Mouse (Mus musculus) kidney, embryonic 16.5 days (tissue): ENCODE data around the gene Lmtk3. TPM values are rescaled to one million over a fixed set of nuclear protein-coding genes. Genes with fewer than 3 reads are reported as not detected.
A peak's percentile ranks its signal among the peaks of the same experiment; 100 is the strongest.

Experiments used
- ATAC-seq: fragments of 200-750 bp; cut with Nextera tagmentation; 2 replicates; pipeline ENCODE4 v1.8.0; 2017; ENCODE audit warnings: moderate TSS enrichment; ENCODE audit not compliant: low FRiP score, low TSS enrichment
- H3K27ac ChIP-seq: fragments of 300-500 bp; sonication (generic); 2 replicates; pipeline ENCODE4 v1.5.1; 2014; ENCODE audit warnings: low read length
- H3K27me3 ChIP-seq: fragments of 300-500 bp; sonication (generic); 2 replicates; pipeline ENCODE4 v1.6.1; 2014; ENCODE audit warnings: low read length, control low read depth, mixed read lengths; ENCODE audit not compliant: insufficient read depth
- H3K36me3 ChIP-seq: fragments of 300-500 bp; sonication (generic); 2 replicates; pipeline ENCODE4 v1.6.1; 2014; ENCODE audit warnings: low read length, control low read depth, mixed read lengths; ENCODE audit not compliant: insufficient read depth
- H3K4me1 ChIP-seq: fragments of 300-500 bp; sonication (generic); 2 replicates; pipeline ENCODE4 v1.6.1; 2014; ENCODE audit warnings: low read length, control low read depth, mixed read lengths; ENCODE audit not compliant: insufficient read depth
- H3K4me2 ChIP-seq: fragments of 300-500 bp; sonication (generic); replicated peaks from 2 replicates; pipeline ENCODE4 v1.6.1; 2014; ENCODE audit warnings: low read depth, low read length
- H3K4me3 ChIP-seq: fragments of 300-500 bp; sonication (generic); 2 replicates; pipeline ENCODE4 v1.5.1; 2014; ENCODE audit warnings: mild to moderate bottlenecking, low read length
- H3K9ac ChIP-seq: fragments of 300-500 bp; sonication (generic); replicated peaks from 2 replicates; pipeline ENCODE4 v1.6.1; 2014; ENCODE audit warnings: low read length
- H3K9me3 ChIP-seq: fragments of 300-500 bp; sonication (generic); 2 replicates; pipeline ENCODE4 v1.6.1; 2016; ENCODE audit warnings: low read length, control low read depth
- WGBS: fragments of 180-500 bp; shearing (Covaris S2); extraction: QIAGEN DNeasy Blood & Tissue Kit; methylation state at CpG from one replicate; pipeline ENCODE4 v1.1.7; 2014; 5-methylcytosine and 5-hydroxymethylcytosine counted together
- polyA plus RNA-seq: library from polyadenylated mRNA; unstranded; fragments of >200 nt; fragmentation: Nextera tagmentation; extraction: Ambion mirVana; gene quantifications from 2 replicates; pipeline ENCODE4 v1.2.1, GENCODE M21; 2015

Gene Lmtk3
- polyA plus RNA-seq, 1 experiment from 2014 or later: 1.3 TPM

DNA sequence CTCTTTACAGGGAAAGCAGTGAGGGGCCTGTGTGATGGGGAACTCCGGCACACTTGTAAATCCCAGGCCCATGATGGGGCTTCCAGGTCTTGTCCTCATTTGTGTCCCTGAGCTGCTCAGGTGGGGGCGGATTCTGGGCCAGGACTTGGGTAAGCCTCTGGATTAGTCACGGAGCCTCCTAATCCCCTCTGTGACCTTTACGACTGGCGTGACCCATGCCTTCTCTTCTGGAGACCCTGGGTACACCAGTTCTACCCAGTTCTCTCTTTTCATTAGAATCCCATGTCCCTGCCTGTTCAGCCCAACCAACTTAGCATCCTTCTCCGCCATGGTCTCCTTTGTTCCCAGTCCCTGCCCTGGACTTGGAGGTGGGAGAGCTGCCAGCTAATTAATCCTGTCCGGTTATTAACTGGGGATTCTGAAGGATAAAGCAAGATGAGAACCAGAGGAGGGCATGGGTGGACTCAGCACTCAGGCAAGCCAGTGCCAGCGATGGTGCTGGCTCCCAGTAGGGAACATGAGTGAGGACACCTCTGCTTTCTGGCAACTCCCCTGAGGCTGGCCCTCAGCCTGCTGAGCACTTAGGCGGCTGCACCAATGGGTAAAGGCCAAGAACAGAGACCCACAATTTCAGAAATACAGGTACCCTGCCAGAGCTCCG lies 31.9 kb downstream of the Lmtk3 start:
- 60% methylated on average over 10 of the region's 10 CpGs for WGBS
- ATAC-seq: no peak
- no peak overlapping the region; the same call in 1 of the 2 replicates for H3K9ac ChIP-seq
- peaks cover 24% of the 10 kb centered on the region for H3K36me3 ChIP-seq
- no peak overlapping the region for H3K27ac ChIP-seq
- H3K27me3 ChIP-seq: no peaks in the 10 kb centered on the region
- no peaks in the 10 kb centered on the region for H3K9me3 ChIP-seq
- peaks cover 23% of the 10 kb centered on the region for H3K4me1 ChIP-seq
- H3K4me3 ChIP-seq: no peak overlapping the region; the same call in 1 of the 2 replicates
- peak overlapping the region; percentile 62 for H3K4me2 ChIP-seq

DNA sequence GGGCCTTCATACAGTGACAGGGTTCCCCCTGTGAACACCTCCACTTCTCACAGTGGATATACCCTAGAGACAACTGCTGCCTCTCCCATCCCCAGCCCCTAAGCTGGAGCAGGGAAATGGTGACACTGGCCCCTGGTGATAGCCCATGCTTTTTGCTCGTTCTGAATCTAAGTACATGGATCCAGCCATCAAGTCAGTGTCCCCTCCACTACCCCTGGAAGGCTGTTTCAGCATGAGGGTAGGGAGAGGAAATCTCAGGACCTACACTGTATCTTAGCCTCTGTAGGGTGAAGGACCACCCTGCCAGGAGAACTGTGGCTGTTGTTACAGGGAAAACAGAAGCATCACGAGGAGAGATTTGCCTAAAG lies 32.4 kb downstream of the Lmtk3 start:
- Histone ChIP-seq H3K36me3 (peaks cover 19% of the 10 kb centered on the region), H3K4me3 (no peak overlapping the region), H3K4me1 (peaks cover 23% of the 10 kb centered on the region), H3K27ac (no peak overlapping the region), H3K9ac (no peak overlapping the region), H3K27me3 (no peaks in the 10 kb centered on the region), H3K4me2 (no peak overlapping the region), H3K9me3 (no peaks in the 10 kb centered on the region)
- no peak for ATAC-seq
- 80% methylated on average over 2 of the region's 2 CpGs for WGBS

DNA sequence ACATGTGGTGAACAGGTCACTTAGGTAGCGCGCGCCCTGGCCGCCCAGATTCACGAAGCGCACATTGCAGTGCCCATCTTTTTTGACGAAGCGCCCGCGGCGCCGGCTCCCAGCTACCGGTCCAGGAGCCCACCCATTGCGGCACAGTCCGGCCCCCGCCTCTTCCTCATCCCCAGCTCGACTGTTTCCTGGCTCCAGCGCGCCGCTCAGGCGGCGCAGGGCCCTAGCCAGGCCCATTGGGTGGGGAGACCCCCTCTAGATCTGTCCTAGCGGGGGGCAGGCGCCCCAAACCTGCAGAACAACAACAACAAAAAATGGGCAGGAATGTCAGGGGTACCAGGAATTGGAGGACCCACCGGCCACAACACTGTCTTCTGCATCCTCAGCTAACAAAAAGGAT lies 36.3 kb downstream of the Lmtk3 start:
- Histone ChIP-seq H3K36me3 (peaks cover 17% of the 10 kb centered on the region), H3K4me2 (peak overlapping the region; percentile 45), H3K9ac (0 out of 2 replicates have a peak overlapping the region, but pooled peaks have one; percentile 15), H3K27me3 (no peaks in the 10 kb centered on the region), H3K4me1 (peaks cover 8% of the 10 kb centered on the region), H3K9me3 (no peaks in the 10 kb centered on the region), H3K27ac (no peak overlapping the region), H3K4me3 (peak overlapping the region; percentile 23)
- ATAC-seq: peak; percentile 37; the same call in 1 of the 2 replicates
- 12% methylated on average over 25 of the region's 25 CpGs for WGBS

DNA sequence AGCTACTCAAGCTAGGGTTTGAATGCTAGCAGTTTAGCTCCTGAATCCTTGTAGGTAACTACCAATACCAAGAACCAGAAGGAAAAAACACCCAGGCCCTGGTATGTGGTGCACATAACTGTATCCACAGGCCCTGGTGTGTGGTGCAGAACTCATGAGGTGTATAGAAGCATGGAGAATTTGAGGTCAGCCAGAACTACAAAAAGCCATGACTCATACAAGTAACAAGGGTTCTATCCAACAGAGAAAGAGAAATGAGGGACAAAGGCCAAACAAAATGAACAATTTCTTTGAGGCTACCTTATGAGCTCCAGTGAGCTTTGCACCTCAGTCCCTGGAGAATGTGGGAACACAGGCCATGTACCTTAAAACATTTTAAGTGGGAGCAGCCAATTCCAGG lies 37.4 kb downstream of the Lmtk3 start:
- 0 out of 2 replicates have a peak, but pooled peaks cover 3% of the 10 kb centered on the region for H3K4me1 ChIP-seq
- H3K9ac ChIP-seq: no peak overlapping the region
- peaks cover 27% of the 10 kb centered on the region for H3K36me3 ChIP-seq
- ATAC-seq: no peak
- no peak overlapping the region for H3K27ac ChIP-seq
- no peak overlapping the region for H3K4me3 ChIP-seq
- no peak overlapping the region for H3K4me2 ChIP-seq
- no peaks in the 10 kb centered on the region for H3K27me3 ChIP-seq
- H3K9me3 ChIP-seq: no peaks in the 10 kb centered on the region

DNA sequence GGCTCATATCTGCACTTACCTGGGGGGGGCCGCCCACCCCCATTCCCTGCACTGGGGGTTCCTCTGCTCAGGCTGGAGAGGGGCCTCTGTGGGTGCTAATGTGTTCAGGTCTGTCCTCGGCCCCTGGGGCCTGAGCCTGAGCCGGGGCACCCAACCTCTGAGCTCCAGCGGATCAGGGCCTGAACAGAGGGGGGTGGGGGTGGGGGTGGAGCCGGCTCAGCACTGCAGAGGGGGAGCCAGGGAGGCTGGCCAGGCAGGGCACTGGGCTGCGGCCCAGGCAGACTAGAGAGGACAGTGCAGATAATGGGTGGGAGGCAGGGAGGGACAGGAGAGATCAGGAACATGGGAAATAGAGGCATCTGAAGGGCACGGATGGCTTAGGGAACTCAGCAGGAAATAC lies 41.1 kb downstream of the Lmtk3 start, which contains the start of gene Kcnj14:
Gene Kcnj14, minus strand, starts transcription at position 185 of the 400 bp plus-strand sequence.
- Histone ChIP-seq H3K9ac (no peak within 1 kb of the TSS), H3K4me3 (no peak within 1 kb of the TSS), H3K27me3 (no peaks in the 10 kb centered on the region), H3K27ac (no peak within 1 kb of the TSS), H3K4me1 (peaks cover 5% of the 10 kb centered on the region), H3K9me3 (no peaks in the 10 kb centered on the region), H3K36me3 (peaks cover 59% of the 10 kb centered on the region), H3K4me2 (no peak within 1 kb of the TSS)
- WGBS: 69% methylated on average over 6 of the region's 7 CpGs
- no peak for ATAC-seq

DNA sequence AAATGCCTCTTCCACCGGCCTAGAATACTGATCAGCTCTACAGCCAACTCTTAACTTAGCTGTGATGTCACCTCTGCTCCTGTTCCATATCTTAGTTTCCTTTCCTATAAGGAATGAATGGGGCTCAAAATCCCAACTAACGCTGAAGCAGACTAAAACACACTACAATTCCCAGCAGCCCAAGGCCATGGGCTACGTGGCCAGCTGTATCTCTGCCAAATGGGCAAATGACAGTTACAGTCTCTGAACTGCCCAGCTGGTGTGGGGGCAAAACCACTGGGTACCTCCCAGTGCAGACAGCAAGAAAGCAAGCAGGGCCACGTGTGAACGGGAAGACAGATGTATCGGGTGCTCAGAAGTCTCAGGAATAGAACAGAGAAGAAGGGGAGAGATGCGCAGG lies 43.1 kb downstream of the Lmtk3 start:
- WGBS: 89% methylated on average over 7 of the region's 7 CpGs
- H3K9ac ChIP-seq: no peak overlapping the region
- no peak for ATAC-seq
- H3K36me3 ChIP-seq: peaks cover 59% of the 10 kb centered on the region
- peaks cover 14% of the 10 kb centered on the region for H3K4me1 ChIP-seq
- H3K4me2 ChIP-seq: no peak overlapping the region
- H3K4me3 ChIP-seq: no peak overlapping the region
- H3K9me3 ChIP-seq: no peaks in the 10 kb centered on the region
- H3K27ac ChIP-seq: no peak overlapping the region
- H3K27me3 ChIP-seq: peaks cover 3% of the 10 kb centered on the region

DNA sequence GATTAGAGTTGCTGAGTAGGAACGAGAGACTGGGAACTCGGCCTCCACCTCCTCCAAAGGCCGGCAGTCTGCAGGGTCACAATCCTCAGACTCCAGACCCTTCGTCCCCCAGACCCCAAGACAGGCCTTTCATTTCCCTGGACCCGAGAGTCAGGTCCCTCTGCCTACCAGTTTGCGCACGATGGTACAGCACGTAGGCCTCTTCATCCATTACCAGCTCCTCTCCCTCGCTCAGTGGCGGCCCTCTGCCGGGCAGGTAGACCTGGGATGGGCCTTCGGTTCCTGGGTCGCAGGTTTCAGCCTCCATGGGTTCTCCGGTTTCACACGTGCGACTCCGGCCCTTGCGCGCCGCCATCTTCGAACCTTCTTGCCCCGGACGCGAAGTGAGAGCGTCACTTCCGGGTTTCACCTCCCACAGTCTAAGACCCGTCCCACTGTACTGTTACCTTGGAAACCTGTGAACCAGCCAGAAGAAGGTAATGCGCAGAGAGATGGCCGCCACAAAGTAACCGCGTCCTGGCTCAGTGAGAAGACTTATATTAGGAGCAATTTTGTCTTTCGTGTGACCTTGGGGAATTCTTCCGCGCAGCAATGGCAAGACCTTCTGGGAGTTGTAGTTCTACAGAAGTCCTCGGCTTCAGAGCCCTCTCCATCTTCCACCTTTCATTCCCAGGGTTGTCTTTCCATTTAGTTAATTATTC lies 47.0 kb downstream of the Lmtk3 start, which contains the start of gene Grwd1:
Gene Grwd1, minus strand, starts transcription at position 518 of the 701 bp plus-strand sequence.
- H3K27ac ChIP-seq: peak within 1 kb of the TSS; percentile 70

DNA sequence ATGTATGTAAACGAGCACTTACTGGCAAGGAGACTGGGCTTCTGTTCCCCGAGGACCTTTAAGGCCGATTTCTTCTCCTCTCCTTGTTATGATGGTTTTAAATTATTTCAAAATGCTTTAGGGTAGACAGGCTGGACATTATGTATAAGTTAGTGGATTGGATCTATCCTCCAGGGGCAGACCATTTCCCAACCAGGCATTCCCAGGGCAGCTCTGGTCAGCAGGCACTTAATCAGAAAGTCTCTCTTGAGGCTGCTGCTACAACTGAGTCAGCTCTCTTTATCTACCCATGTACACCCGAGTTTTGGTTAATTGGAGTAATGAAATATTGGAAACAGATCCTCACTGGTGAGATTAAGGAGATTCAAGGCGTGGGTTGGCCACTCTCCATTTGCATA lies 47.6 kb downstream of the Lmtk3 start:
- H3K9me3 ChIP-seq: no peaks in the 10 kb centered on the region
- H3K36me3 ChIP-seq: peaks cover 29% of the 10 kb centered on the region
- H3K27ac ChIP-seq: peak overlapping the region; percentile 70; the same call in 1 of the 2 replicates
- peak overlapping the region; percentile 93 for H3K4me2 ChIP-seq
- ATAC-seq: peak; percentile 14; the same call in 1 of the 2 replicates
- H3K4me1 ChIP-seq: peaks cover 31% of the 10 kb centered on the region
- H3K27me3 ChIP-seq: peaks cover 38% of the 10 kb centered on the region
- H3K4me3 ChIP-seq: peak overlapping the region; percentile 93
- H3K9ac ChIP-seq: peak overlapping the region; percentile 80; the same call in 1 of the 2 replicates
- WGBS: 23% methylated on average over 5 of the region's 5 CpGs

More for the DNA sequence above, 47.0 kb downstream of the Lmtk3 start, which contains the start of gene Grwd1:
- peak within 1 kb of the TSS; percentile 93 for H3K4me2 ChIP-seq
- H3K27me3 ChIP-seq: peaks cover 38% of the 10 kb centered on the region
- WGBS: under 1% methylated on average over 35 of the region's 35 CpGs
- peaks cover 31% of the 10 kb centered on the region for H3K4me1 ChIP-seq
- ATAC-seq: peak; percentile 86
- peaks cover 35% of the 10 kb centered on the region for H3K36me3 ChIP-seq
- H3K9me3 ChIP-seq: no peaks in the 10 kb centered on the region
- peak within 1 kb of the TSS; percentile 93 for H3K4me3 ChIP-seq
- H3K9ac ChIP-seq: peak within 1 kb of the TSS; percentile 80

DNA sequence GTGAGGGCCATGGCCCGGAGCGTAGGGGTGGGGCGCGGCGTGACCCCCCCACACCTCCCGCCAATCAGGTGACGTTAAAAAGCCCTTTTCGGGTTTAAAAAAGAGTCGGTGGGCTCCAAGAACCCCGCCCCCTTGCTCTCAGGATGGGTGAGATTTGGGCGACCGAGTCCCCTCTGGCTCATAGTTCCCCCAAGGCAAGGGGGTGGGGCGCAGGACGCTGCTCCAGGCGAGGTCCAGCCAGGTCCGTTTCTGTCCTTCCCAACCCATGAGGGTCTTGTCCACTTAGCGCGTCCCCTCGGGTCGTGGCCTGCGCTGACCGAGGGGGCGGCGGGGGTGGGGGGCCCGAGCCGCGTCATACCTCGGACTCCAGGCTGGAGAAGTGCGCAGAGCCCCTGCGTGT lies 48.9 kb downstream of the Lmtk3 start:
- Histone ChIP-seq H3K27me3 (peaks cover 38% of the 10 kb centered on the region), H3K36me3 (peaks cover 16% of the 10 kb centered on the region), H3K27ac (no peak overlapping the region), H3K9ac (peak overlapping the region; percentile 63; the same call in 1 of the 2 replicates), H3K4me3 (peak overlapping the region; percentile 46), H3K4me1 (peaks cover 31% of the 10 kb centered on the region), H3K9me3 (no peaks in the 10 kb centered on the region), H3K4me2 (peak overlapping the region; percentile 64)
- WGBS: 10% methylated on average over 29 of the region's 30 CpGs
- no peak for ATAC-seq
